Mouse (Mus musculus): Measurements from ENCODE around the gene Kirrel2.

- TF ChIP-seq POLR2A (IDR thresholded peaks at IDR 0.05; ENCODE audit: low read depth, low read length): no peak
- no peak for TF ChIP-seq CTCF (IDR thresholded peaks at IDR 0.05; ENCODE audit: extremely low read depth, insufficient read length, insufficient replicate concordance, low read depth, low read length)
Observed at GRCm38 (mm10) chr7:30434238-30434637, 23.3 kb downstream of the Kirrel2 start.
